Mouse (Mus musculus) midbrain, embryonic 12.5 days (tissue): ENCODE data around the gene Kmt5b. TPM values are rescaled to one million over a fixed set of nuclear protein-coding genes. Genes with fewer than 3 reads are reported as not detected.

ENCODE experiments used
- ATAC-seq: fragments of 200-750 bp; cut with Nextera tagmentation; 2 replicates; pipeline ENCODE4 v1.8.0; 2017; ENCODE audit warnings: low read depth, moderate TSS enrichment, moderate library complexity; ENCODE audit not compliant: low FRiP score
- H3K27ac ChIP-seq: fragments of 300-500 bp; sonication (generic); replicated peaks from 2 replicates; pipeline ENCODE4 v1.5.1; 2016; ENCODE audit warnings: mild to moderate bottlenecking
- H3K27me3 ChIP-seq: fragments of 300-500 bp; sonication (generic); 2 replicates; pipeline ENCODE4 v1.6.1; 2016; ENCODE audit warnings: mild to moderate bottlenecking
- H3K36me3 ChIP-seq: fragments of 300-500 bp; sonication (generic); 2 replicates; pipeline ENCODE4 v1.6.1; 2016
- H3K4me1 ChIP-seq: fragments of 300-500 bp; sonication (generic); 2 replicates; pipeline ENCODE4 v1.6.1; 2016
- H3K4me2 ChIP-seq: fragments of 300-500 bp; sonication (generic); replicated peaks from 2 replicates; pipeline ENCODE4 v1.6.1; 2016; ENCODE audit warnings: mild to moderate bottlenecking, moderate library complexity
- H3K4me3 ChIP-seq: fragments of 300-500 bp; sonication (generic); 2 replicates; pipeline ENCODE4 v1.5.1; 2016; ENCODE audit warnings: mild to moderate bottlenecking
- H3K9ac ChIP-seq: fragments of 300-500 bp; sonication (generic); replicated peaks from 2 replicates; pipeline ENCODE4 v1.6.1; 2016; ENCODE audit warnings: mild to moderate bottlenecking, moderate library complexity
- H3K9me3 ChIP-seq: fragments of 300-500 bp; sonication (generic); 2 replicates; pipeline ENCODE4 v1.6.1; 2016; ENCODE audit warnings: mild to moderate bottlenecking
- WGBS: fragments of 180-500 bp; shearing (Covaris S2); methylation state at CpG from one replicate; pipeline ENCODE4 v1.1.7; 2016; 5-methylcytosine and 5-hydroxymethylcytosine counted together
- polyA plus RNA-seq: library from polyadenylated mRNA; unstranded; fragments of >200 nt; fragmentation: Nextera tagmentation; extraction: Ambion mirVana; gene quantifications from 2 replicates; pipeline ENCODE4 v1.2.1, GENCODE M21; 2016

Gene Kmt5b
- polyA plus RNA-seq, 1 experiment from 2014 or later: 61.3 TPM

DNA sequence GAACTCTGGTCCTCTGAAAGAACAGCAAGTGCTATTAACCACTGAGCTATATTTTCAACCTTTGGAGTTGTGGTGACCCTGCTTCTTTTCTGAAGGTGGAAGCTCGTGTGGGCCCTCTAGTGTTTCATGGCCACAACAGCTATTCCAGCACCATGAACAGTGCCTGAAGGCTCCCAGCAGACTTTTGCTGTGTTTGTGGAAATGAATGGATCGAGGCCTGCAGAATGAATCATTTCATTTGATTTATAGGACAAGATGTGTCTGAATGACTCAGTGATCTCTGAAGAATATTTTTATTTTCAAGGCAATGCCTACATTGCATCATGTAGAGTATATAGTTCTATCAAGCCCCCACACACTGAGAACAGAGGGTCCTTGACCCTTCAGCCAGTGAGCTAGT lies 6.9 kb downstream of the Kmt5b start:
- no peak overlapping the region for H3K27ac ChIP-seq
- no peak overlapping the region for H3K9ac ChIP-seq
- H3K4me1 ChIP-seq: peaks cover 15% of the 10 kb centered on the region
- WGBS: 75% methylated on average over 2 of the region's 2 CpGs
- no peak overlapping the region for H3K4me2 ChIP-seq
- H3K9me3 ChIP-seq: no peaks in the 10 kb centered on the region
- ATAC-seq: no peak
- H3K36me3 ChIP-seq: 0 out of 2 replicates have a peak, but pooled peaks cover 8% of the 10 kb centered on the region
- H3K27me3 ChIP-seq: no peaks in the 10 kb centered on the region
- H3K4me3 ChIP-seq: no peak overlapping the region

DNA sequence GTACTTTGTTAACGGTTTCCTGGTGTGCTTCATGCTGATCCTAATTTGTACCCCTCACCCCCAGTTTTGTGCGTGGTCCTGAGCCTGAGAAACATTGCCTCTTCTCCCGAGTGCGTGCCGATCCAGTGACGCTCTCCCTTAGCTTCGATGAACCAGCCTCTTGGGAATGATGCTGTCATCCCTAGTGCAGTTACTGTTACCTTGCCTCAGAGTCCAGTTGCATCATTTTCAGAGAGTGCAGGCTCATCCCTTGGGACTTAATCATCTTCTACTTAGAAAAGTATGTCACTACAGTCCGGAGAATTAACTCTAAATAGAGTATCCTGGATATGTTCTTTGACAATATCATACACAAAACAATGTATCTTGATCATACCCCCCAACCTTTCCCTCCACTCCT lies 11.5 kb downstream of the Kmt5b start:
- no peak overlapping the region for H3K4me2 ChIP-seq
- no peaks in the 10 kb centered on the region for H3K9me3 ChIP-seq
- ATAC-seq: no peak
- H3K36me3 ChIP-seq: peaks cover 20% of the 10 kb centered on the region
- WGBS: 92% methylated on average over 8 of the region's 8 CpGs
- no peak overlapping the region for H3K27ac ChIP-seq
- H3K4me3 ChIP-seq: no peak overlapping the region
- no peak overlapping the region for H3K9ac ChIP-seq
- H3K4me1 ChIP-seq: no peaks in the 10 kb centered on the region
- H3K27me3 ChIP-seq: no peaks in the 10 kb centered on the region

DNA sequence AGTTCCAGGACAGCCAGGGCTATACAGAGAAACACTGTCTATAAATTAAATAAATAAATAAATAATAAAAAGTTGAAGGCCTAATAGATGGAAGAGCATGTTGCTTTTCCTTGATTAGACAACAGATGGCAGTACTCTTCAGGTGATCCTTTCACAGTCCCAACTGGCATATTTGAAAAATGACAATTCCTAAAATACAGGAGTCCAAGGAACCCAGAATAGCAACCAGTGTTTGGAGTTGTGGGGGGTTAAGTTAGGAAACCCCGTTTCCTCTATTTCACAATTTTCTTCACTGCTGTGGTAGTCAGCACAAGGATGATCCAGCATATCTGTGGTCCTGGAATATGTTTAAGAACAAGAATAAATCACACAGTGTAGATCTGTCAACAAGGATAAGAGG lies 22.9 kb downstream of the Kmt5b start:
- Histone ChIP-seq H3K9ac (no peak overlapping the region), H3K4me2 (no peak overlapping the region), H3K4me1 (no peaks in the 10 kb centered on the region), H3K4me3 (no peak overlapping the region), H3K27ac (no peak overlapping the region), H3K9me3 (no peaks in the 10 kb centered on the region), H3K36me3 (peaks cover 60% of the 10 kb centered on the region), H3K27me3 (no peaks in the 10 kb centered on the region)
- ATAC-seq: no peak
- 97% methylated on average over 1 of the region's 1 CpGs for WGBS

DNA sequence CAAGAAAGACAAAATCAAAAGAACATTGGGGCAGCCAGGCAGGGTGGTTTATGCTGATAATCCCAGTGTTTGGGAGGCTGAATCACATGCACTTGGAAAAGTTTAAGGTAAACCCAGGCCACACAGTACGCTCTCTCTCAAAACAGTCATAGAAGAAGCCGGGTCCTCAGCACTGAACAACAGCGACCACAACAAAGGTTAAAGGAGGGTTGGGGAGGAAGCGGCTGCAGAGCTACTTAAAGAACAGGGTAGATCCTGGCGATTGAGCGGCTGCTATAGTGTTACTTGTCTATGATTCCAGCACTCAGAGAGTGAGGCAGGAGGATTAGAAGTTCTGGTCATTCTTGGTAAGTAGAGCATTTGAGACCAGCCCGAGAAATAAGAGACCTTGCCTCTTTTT lies 38.3 kb downstream of the Kmt5b start:
- Histone ChIP-seq H3K36me3 (peaks cover 93% of the 10 kb centered on the region), H3K4me1 (no peaks in the 10 kb centered on the region), H3K9me3 (no peaks in the 10 kb centered on the region), H3K27ac (no peak overlapping the region), H3K4me3 (no peak overlapping the region), H3K9ac (no peak overlapping the region), H3K4me2 (no peak overlapping the region), H3K27me3 (no peaks in the 10 kb centered on the region)
- no peak for ATAC-seq
- 93% methylated on average over 7 of the region's 7 CpGs for WGBS

DNA sequence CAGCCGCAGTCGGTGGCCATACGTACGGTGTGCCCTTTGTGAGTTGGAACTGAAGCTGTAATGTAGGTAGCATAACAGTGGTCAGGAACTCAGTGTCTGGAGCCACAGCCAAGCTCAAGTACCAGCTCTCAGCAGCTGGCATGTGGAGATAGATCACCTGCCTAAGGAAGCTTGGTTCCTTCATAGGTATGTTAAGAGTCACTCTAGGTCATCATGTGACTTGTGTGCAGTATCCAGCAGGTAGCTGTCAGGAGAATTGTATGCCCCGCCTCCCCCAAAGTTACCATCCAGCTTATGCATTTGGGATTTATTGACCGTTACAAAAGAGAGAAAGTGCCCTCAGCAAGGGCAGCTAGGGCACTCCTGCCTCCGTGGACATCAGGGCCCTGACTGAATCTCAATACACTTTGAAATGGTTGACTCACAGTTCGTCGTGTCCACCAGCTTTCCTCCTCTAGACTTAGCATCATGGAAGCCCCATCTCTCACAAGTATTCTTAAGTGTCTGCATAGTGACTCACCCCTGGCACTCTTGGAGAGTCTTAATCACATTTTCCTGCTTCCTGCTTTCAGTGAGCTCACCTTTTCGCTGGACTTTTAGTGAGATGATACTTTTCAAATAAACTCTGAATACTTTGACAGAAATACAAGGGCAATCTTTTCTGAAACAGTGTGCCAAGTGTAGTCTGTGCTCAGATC lies 43.5 kb downstream of the Kmt5b start:
- no peak overlapping the region for H3K4me2 ChIP-seq
- H3K36me3 ChIP-seq: peaks cover 94% of the 10 kb centered on the region
- no peak overlapping the region for H3K4me3 ChIP-seq
- H3K9me3 ChIP-seq: no peaks in the 10 kb centered on the region
- H3K9ac ChIP-seq: no peak overlapping the region
- H3K27me3 ChIP-seq: no peaks in the 10 kb centered on the region
- ATAC-seq: no peak
- H3K4me1 ChIP-seq: no peaks in the 10 kb centered on the region
- no peak overlapping the region for H3K27ac ChIP-seq
- WGBS: 95% methylated on average over 10 of the region's 10 CpGs

DNA sequence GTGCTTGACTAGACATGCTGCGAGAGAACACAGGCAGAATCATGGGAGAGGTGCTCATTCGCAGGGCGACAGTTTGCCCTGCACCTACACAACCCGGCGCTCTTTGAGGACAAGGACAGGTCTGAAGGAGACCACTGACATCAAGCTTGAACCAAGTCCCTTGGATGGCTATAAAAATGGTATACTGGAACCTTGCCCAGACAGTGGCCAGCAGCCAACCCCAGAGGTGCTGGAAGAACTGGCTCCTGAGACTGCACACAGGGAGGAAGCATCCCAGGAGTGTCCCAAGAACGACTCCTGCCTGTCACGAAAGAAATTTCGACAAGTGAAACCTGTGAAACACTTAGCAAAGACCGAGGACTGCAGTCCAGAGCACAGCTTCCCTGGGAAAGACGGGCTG lies 47.2 kb downstream of the Kmt5b start:
- Histone ChIP-seq H3K4me1 (no peaks in the 10 kb centered on the region), H3K4me2 (no peak overlapping the region), H3K27ac (no peak overlapping the region), H3K36me3 (peaks cover 68% of the 10 kb centered on the region), H3K9ac (no peak overlapping the region), H3K9me3 (no peaks in the 10 kb centered on the region), H3K4me3 (no peak overlapping the region), H3K27me3 (no peaks in the 10 kb centered on the region)
- ATAC-seq: no peak
- WGBS: 90% methylated on average over 10 of the region's 10 CpGs

DNA sequence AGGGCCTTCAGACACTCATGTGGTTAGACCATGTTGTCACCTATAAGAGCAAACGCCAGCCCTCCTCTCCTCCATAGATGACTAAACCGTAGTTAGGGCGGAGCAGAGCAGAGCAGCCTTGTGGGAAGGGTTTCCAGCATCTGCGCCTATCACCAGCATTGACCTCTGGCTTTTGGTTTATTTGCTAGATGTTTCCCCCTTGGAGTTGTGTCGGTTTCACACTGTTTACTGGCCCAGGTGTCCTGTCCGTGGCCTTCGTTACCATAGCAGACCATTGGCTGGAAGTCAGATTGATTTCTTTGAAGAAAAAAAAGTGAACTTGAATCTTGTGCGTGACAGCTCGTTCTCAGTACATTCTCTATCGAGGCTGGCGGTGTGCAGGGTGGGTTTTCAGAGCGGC lies 48.6 kb downstream of the Kmt5b start:
- peaks cover 54% of the 10 kb centered on the region for H3K36me3 ChIP-seq

DNA sequence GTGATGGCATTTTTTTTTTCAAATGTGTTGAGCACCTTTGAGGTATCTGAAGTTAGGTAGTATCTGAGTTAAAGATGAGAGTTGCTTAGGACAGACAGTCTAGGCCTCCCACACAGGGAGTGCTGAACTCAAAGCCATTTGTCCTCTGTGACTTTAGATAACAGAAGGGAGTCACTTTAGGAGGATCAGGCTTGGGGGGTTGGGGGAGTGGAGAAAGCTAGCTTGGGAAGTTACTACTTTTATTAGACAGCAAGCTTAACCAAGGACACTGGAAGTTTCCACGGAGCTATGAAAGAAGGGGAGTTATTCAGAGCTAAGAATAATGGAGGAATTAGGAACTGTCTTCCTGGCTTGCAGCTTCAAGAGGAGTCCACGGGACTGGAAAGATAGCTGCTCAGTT lies 51.9 kb downstream of the Kmt5b start:
- Histone ChIP-seq H3K4me3 (no peak overlapping the region), H3K9ac (no peak overlapping the region), H3K27ac (no peak overlapping the region), H3K36me3 (peaks cover 27% of the 10 kb centered on the region), H3K27me3 (no peaks in the 10 kb centered on the region), H3K4me1 (no peaks in the 10 kb centered on the region), H3K4me2 (no peak overlapping the region), H3K9me3 (no peaks in the 10 kb centered on the region)
- 75% methylated on average over 2 of the region's 2 CpGs for WGBS
- no peak for ATAC-seq

More for the DNA sequence above, 48.6 kb downstream of the Kmt5b start:
- Histone ChIP-seq H3K9me3 (no peaks in the 10 kb centered on the region), H3K9ac (no peak overlapping the region), H3K27ac (no peak overlapping the region), H3K4me3 (no peak overlapping the region), H3K27me3 (no peaks in the 10 kb centered on the region), H3K4me1 (no peaks in the 10 kb centered on the region), H3K4me2 (no peak overlapping the region)
- WGBS: 90% methylated on average over 12 of the region's 12 CpGs
- no peak for ATAC-seq

DNA sequence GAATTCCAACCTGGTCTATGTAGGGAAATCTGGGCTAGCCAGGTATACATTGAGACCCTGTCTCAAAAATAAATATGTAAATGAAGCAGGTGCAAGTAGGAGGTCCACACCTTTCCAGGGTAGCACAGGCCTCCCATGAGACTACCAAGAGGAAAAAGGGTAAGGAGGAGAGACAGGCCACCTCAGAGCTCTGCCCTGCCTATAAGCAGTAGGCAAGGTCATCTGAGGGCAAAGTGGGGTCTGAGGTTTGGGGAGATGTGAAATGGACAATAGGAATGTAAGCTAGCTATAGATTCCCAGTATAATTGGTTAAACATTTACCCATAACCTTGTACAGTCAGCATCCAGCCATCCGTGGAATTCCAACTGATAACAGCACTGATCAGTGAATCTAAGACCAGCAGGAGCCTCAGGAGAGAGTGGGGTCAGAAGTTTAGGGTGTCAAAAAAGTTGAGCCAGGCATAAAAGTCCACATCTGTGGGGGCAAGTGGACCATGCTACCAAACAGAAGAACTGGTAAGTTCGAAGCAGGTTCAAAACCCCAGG lies 52.8 kb downstream of the Kmt5b start:
- Histone ChIP-seq H3K9ac (no peak overlapping the region), H3K27ac (no peak overlapping the region), H3K4me2 (no peak overlapping the region), H3K36me3 (peaks cover 18% of the 10 kb centered on the region), H3K9me3 (no peaks in the 10 kb centered on the region), H3K27me3 (no peaks in the 10 kb centered on the region), H3K4me3 (no peak overlapping the region), H3K4me1 (no peaks in the 10 kb centered on the region)
- 93% methylated on average over 2 of the region's 2 CpGs for WGBS
- ATAC-seq: no peak

DNA sequence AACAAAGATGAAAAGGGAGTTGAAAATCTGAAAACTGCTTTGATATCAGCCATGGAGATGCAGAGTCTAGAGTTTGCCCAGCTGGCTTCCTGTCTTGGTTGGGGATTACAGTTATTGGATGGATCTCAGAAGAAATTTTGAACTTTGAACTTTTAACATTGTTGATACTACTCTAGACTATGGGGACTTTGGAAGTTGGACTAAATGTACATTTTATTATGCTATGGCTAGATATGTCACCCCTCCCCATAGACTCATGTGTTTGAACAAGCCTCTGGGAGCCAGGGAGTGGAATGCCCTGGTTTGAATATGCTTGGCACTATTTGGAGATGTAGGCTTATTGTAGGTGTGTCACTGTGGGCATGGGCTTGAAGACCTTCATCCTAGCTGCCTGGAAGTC lies 57.8 kb downstream of the Kmt5b start:
- Histone ChIP-seq H3K36me3 (no peaks in the 10 kb centered on the region), H3K4me3 (no peak overlapping the region), H3K9me3 (no peaks in the 10 kb centered on the region), H3K27ac (no peak overlapping the region), H3K9ac (no peak overlapping the region), H3K4me2 (no peak overlapping the region), H3K27me3 (no peaks in the 10 kb centered on the region), H3K4me1 (no peaks in the 10 kb centered on the region)
- ATAC-seq: no peak

DNA sequence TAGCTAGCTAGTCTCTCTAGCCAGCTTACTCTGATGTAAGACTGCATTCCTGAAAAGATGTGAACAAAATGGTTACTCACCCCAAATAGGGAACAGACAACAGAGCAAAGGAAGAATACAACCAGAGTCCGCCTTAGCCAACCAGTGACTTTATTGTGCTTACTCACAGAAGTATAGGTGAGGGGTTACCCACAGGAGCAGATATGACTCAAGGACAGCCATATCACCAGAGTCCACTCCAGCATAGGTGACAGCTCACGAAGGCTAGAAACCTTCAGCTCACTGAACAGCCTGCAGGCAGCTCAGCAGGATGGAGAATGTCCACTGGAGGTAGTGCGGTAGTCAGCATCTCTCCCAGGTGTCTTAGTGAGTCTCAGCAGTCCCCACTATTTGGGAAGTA lies 62.6 kb downstream of the Kmt5b start:
- Histone ChIP-seq H3K36me3 (no peaks in the 10 kb centered on the region), H3K27ac (no peak overlapping the region), H3K4me3 (no peak overlapping the region), H3K9ac (no peak overlapping the region), H3K9me3 (no peaks in the 10 kb centered on the region), H3K4me2 (no peak overlapping the region), H3K27me3 (no peaks in the 10 kb centered on the region), H3K4me1 (no peaks in the 10 kb centered on the region)
- WGBS: 87% methylated on average over 3 of the region's 3 CpGs
- no peak for ATAC-seq

DNA sequence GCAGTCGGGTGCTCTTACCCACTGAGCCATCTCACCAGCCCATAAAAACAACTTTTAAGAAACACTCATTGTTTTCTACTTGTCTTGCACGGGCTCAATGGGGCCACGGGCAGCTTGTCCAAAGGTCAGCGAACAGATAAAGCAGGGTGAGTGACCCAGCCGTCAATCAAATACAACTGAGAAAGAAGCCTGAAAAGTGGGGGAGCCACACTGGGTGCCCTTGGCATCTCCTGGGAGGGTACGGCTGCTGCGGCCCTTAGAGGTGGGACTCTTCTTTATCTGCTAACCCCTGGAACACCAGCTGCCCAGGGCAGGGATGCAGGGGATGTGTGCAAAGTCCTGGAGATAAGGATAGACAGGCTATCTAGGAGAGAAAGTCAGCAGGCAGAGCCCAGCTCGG lies 64.5 kb downstream of the Kmt5b start:
- ATAC-seq: no peak
- Histone ChIP-seq H3K4me1 (no peaks in the 10 kb centered on the region), H3K36me3 (no peaks in the 10 kb centered on the region), H3K27me3 (no peaks in the 10 kb centered on the region), H3K27ac (no peak overlapping the region), H3K4me2 (no peak overlapping the region), H3K9me3 (no peaks in the 10 kb centered on the region), H3K9ac (no peak overlapping the region), H3K4me3 (no peak overlapping the region)
- WGBS: 64% methylated on average over 8 of the region's 8 CpGs

DNA sequence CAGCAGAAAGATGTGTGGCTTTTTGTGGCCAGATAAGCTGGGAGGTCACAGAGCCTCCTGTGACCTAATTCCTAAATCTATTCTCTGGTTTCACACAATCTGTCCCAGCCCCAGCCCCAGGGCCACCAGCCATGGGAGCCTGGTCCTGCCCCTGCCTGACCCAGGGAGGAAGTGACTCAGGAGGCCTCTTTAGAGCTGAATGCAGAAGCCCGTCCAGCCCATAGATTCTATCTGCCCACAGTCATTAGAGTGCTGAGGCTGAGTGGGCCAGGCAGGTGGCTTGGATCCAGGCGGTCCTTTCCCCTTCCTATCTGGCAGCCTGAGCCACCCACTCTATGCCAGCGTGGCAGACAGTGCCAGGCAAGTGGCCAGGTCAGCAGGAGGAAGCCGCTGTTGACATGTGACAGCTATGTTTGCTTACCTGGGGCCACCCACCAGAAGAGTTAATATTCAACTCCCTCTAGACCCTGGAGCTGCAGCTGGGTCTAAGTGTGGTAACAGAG lies 65.7 kb downstream of the Kmt5b start:
- WGBS: 83% methylated on average over 4 of the region's 4 CpGs
- ATAC-seq: no peak
- no peaks in the 10 kb centered on the region for H3K4me1 ChIP-seq
- H3K27ac ChIP-seq: no peak overlapping the region
- no peak overlapping the region for H3K4me2 ChIP-seq
- H3K4me3 ChIP-seq: no peak overlapping the region
- no peaks in the 10 kb centered on the region for H3K9me3 ChIP-seq
- no peaks in the 10 kb centered on the region for H3K27me3 ChIP-seq
- H3K36me3 ChIP-seq: no peaks in the 10 kb centered on the region
- no peak overlapping the region for H3K9ac ChIP-seq
